ENCODE assay signal across 8 mouse cellular contexts in genomic region chr19:46517529-46518351, GRCm38 (mm10). TPM values are rescaled to one million over a fixed set of nuclear protein-coding genes. Genes with fewer than 3 reads are reported as not detected.
DNase-seq lines count a peak whose midpoint lies in the region; ATAC-seq lines count a peak whose summit lies in the region.

No protein-coding gene starts in this region.

- ATAC-seq in kidney, embryonic 15.5 days (replicated peaks; ENCODE audit: low FRiP score), result peak; percentile 47
- ATAC-seq in embryonic facial prominence, embryonic 15.5 days (ENCODE audit: insufficient number of reproducible peaks, low FRiP score, low TSS enrichment, low read depth), result peak; percentile 66
- ATAC-seq in neural tube, embryonic 13.5 days (ENCODE audit: low read depth), result peak; percentile 57

- peaks cover 69% of the 10 kb centered on the region for H3K4me1 ChIP-seq in kidney, embryonic 15.5 days
- peaks cover 47% of the 10 kb centered on the region for H3K4me1 ChIP-seq in embryonic facial prominence, embryonic 15.5 days
- H3K4me1 ChIP-seq in neural tube, embryonic 13.5 days (replicated peaks), result peaks cover 42% of the 10 kb centered on the region

- H3K4me3 ChIP-seq in kidney, embryonic 15.5 days (replicated peaks), result no peak overlapping the region
- H3K4me3 ChIP-seq in embryonic facial prominence, embryonic 15.5 days (replicated peaks), result peak overlapping the region; percentile 25; the same call in 1 of the 2 replicates
- no peak overlapping the region for H3K4me3 ChIP-seq in neural tube, embryonic 13.5 days

- H3K9me3 ChIP-seq in kidney, embryonic 15.5 days (replicated peaks), result no peaks in the 10 kb centered on the region
- no peaks in the 10 kb centered on the region for H3K9me3 ChIP-seq in embryonic facial prominence, embryonic 15.5 days (replicated peaks)
- H3K9me3 ChIP-seq in neural tube, embryonic 13.5 days, result no peaks in the 10 kb centered on the region

- H3K36me3 ChIP-seq in kidney, embryonic 15.5 days, result peaks cover 49% of the 10 kb centered on the region
- H3K36me3 ChIP-seq in embryonic facial prominence, embryonic 15.5 days, result peaks cover 32% of the 10 kb centered on the region
- peaks cover 40% of the 10 kb centered on the region for H3K36me3 ChIP-seq in neural tube, embryonic 13.5 days

- H3K9ac ChIP-seq in kidney, embryonic 15.5 days, result 0 out of 2 replicates have a peak overlapping the region, but pooled peaks have one; percentile 39
- H3K9ac ChIP-seq in embryonic facial prominence, embryonic 15.5 days, result no peak overlapping the region
- H3K9ac ChIP-seq in neural tube, embryonic 13.5 days, result peak overlapping the region; percentile 63

- H3K27me3 ChIP-seq in kidney, embryonic 15.5 days, result no peaks in the 10 kb centered on the region
- no peaks in the 10 kb centered on the region for H3K27me3 ChIP-seq in embryonic facial prominence, embryonic 15.5 days
- H3K27me3 ChIP-seq in neural tube, embryonic 13.5 days, result no peaks in the 10 kb centered on the region

- H3K4me2 ChIP-seq in kidney, embryonic 15.5 days, result peak overlapping the region; percentile 55
- peak overlapping the region; percentile 48 for H3K4me2 ChIP-seq in embryonic facial prominence, embryonic 15.5 days (replicated peaks)
- peak overlapping the region; percentile 47 for H3K4me2 ChIP-seq in neural tube, embryonic 13.5 days

- DNase-seq in kidney, adult 18-20 months, result no peak
- DNase-seq in kidney, postnatal 14 days, result peak; percentile 39
- DNase-seq in frontal cortex, postnatal 14 days (ENCODE audit: low spot score in 2 of 2), result no peak
- no peak for DNase-seq in MN1 (ENCODE audit: low spot score)
- DNase-seq in ovary, adult 18-20 months (ENCODE audit: low spot score), result no peak

- peak overlapping the region; percentile 90 for H3K27ac ChIP-seq in kidney, embryonic 15.5 days
- H3K27ac ChIP-seq in embryonic facial prominence, embryonic 15.5 days (replicated peaks), result peak overlapping the region; percentile 82
- peak overlapping the region; percentile 69 for H3K27ac ChIP-seq in neural tube, embryonic 13.5 days (replicated peaks)

- 20% methylated on average over 14 of the region's 14 CpGs for WGBS in kidney, embryonic 15.5 days
- 23% methylated on average over 13 of the region's 14 CpGs for WGBS in embryonic facial prominence, embryonic 15.5 days
- WGBS in neural tube, embryonic 13.5 days, result 35% methylated on average over 10 of the region's 14 CpGs

RNA-seq across cellular contexts. Expression of gene Trim8, which starts 16.2 kb away (rescaled TPM):
- 24.6 and 28.7 TPM in 2 replicates for polyA plus RNA-seq in kidney, embryonic 15.5 days (2015; fragmentation: Nextera tagmentation; extraction: Ambion mirVana)
- polyA plus RNA-seq in embryonic facial prominence, embryonic 15.5 days (2015; fragmentation: Nextera tagmentation; extraction: Ambion mirVana), result 20.7 and 21.7 TPM in 2 replicates
- 26.5 and 30.4 TPM in 2 replicates for polyA plus RNA-seq in neural tube, embryonic 13.5 days (2015; fragmentation: Nextera tagmentation; extraction: Ambion mirVana)

RNA-seq across cellular contexts. Expression of gene Arl3, which starts 55.3 kb away (rescaled TPM):
- polyA plus RNA-seq in kidney, embryonic 15.5 days (2015; fragmentation: Nextera tagmentation; extraction: Ambion mirVana), result 143 and 145 TPM in 2 replicates
- polyA plus RNA-seq in embryonic facial prominence, embryonic 15.5 days (2015; fragmentation: Nextera tagmentation; extraction: Ambion mirVana), result 149 TPM in 2 replicates
- polyA plus RNA-seq in neural tube, embryonic 13.5 days (2015; fragmentation: Nextera tagmentation; extraction: Ambion mirVana), result 208 and 217 TPM in 2 replicates

RNA-seq across cellular contexts. Expression of gene Sfxn2, which starts 55.4 kb away (rescaled TPM):
- 32.9 and 33.0 TPM in 2 replicates for polyA plus RNA-seq in kidney, embryonic 15.5 days (2015; fragmentation: Nextera tagmentation; extraction: Ambion mirVana)
- 21.8 and 21.9 TPM in 2 replicates for polyA plus RNA-seq in embryonic facial prominence, embryonic 15.5 days (2015; fragmentation: Nextera tagmentation; extraction: Ambion mirVana)
- polyA plus RNA-seq in neural tube, embryonic 13.5 days (2015; fragmentation: Nextera tagmentation; extraction: Ambion mirVana), result 10.6 and 12.9 TPM in 2 replicates
